Mouse (Mus musculus): ENCODE measurements around the gene H2afy. TPM values are rescaled to one million over a fixed set of nuclear protein-coding genes. Genes with fewer than 3 reads are reported as not detected.

The H2afy gene
- polyA plus RNA-seq, 1 experiment from 2014 or later, result 263 TPM

DNA sequence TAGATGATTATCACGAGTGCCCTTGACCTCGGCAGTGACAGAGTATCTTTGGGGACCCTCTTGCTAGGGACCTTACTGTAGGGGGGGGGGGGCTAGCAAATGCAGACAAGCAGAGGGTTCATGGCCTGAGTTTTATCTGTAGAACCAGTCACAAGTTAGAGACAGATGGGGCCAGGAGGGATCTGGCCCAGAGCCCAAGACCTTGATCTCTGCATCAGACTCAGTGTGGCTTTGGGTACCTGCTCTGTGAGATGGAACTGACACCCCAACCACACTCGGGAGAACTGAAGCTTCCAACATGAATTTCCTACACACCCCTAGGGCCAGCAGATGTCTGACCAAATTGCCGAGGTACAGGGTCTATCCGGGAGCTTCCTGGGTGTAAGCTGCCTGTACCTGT is 63.0 kb downstream of the H2afy start:
- 80% methylated on average over 5 of the region's 5 CpGs for WGBS
- Histone ChIP-seq H3K9me3 (replicated peaks; ENCODE audit: low read length) (no peaks in the 10 kb centered on the region), H3K4me1 (replicated peaks; ENCODE audit: insufficient read depth, low read length) (no peaks in the 10 kb centered on the region), H3K4me2 (ENCODE audit: low read length) (no peak overlapping the region), H3K4me3 (replicated peaks; ENCODE audit: low read depth, low read length) (no peak overlapping the region), H3K36me3 (ENCODE audit: insufficient read depth, low read length) (peaks cover 42% of the 10 kb centered on the region), H3K27ac (no peak overlapping the region), H3K9ac (ENCODE audit: low read depth, low read length) (no peak overlapping the region), H3K27me3 (ENCODE audit: insufficient read depth, low read length) (no peaks in the 10 kb centered on the region)
- no peak for ATAC-seq (replicated peaks; ENCODE audit: low FRiP score, low read depth)
- TF ChIP-seq CTCF (IDR thresholded peaks at IDR 0.05; ENCODE audit: low read depth), result no peak
- DNase-seq (ENCODE audit: low spot score), result no peak

DNA sequence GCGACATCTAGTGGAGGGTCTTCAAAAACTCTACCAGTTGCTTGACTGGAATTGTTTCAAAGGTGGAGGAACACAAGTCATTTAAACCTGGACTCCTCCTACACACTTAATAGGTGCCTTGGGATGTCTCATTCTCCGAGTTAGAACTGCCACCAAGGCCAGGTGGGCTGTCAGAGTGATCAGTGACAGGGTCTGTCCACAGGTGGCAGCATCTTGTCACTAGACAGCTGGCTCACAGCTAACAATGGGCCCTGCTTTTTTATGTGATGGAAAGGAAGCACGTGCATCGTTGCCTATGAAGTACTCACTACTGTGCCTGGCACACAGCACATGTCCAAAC is 63.9 kb downstream of the H2afy start:
- DNase-seq (ENCODE audit: low spot score) (peak; percentile 79), ATAC-seq (replicated peaks; ENCODE audit: low FRiP score, low read depth) (no peak)
- Histone ChIP-seq H3K4me1 (replicated peaks; ENCODE audit: insufficient read depth, low read length) (no peaks in the 10 kb centered on the region), H3K27me3 (ENCODE audit: insufficient read depth, low read length) (no peaks in the 10 kb centered on the region), H3K4me3 (replicated peaks; ENCODE audit: low read depth, low read length) (no peak overlapping the region), H3K9me3 (replicated peaks; ENCODE audit: low read length) (no peaks in the 10 kb centered on the region), H3K36me3 (ENCODE audit: insufficient read depth, low read length) (peaks cover 33% of the 10 kb centered on the region), H3K9ac (ENCODE audit: low read depth, low read length) (no peak overlapping the region), H3K4me2 (ENCODE audit: low read length) (no peak overlapping the region), H3K27ac (no peak overlapping the region)
- peak; percentile 70 for TF ChIP-seq CTCF (IDR thresholded peaks at IDR 0.05; ENCODE audit: low read depth)
- WGBS, result 38% methylated on average over 4 of the region's 4 CpGs

DNA sequence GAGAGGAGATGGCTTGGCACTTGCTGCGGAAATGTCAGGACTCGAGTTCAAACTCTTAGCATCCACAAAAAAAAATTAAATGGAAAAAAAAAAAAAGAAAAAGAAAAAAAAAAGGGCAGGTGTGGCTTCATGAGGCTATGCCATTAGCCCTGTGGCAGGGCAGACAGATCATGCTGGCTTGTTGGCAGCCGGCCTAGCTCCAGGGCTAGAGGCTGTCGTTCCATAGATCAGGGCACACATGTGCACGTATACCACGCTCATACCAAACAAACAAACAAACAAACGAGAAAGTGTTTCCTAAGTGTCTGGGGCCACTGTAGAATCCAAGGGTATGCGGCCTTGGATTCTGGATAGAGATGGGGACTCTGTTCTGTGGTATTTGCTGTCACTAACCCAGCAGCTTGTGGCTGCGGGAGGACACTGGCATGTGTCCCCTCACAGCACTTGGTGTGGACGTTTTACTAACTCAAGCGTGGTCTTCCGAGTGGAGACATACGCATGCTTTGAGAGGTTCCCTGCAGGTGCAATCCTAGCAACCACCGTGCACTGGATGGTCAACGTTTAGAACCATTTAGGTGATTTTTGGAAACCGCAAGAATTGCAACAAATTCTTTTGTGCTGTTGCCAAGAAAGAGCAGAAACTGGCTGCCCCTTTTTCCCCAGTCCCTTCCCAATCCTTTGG is 64.4 kb downstream of the H2afy start:
- H3K9me3 ChIP-seq (replicated peaks; ENCODE audit: low read length), result no peaks in the 10 kb centered on the region
- ATAC-seq (replicated peaks; ENCODE audit: low FRiP score, low read depth) (no peak), DNase-seq (ENCODE audit: low spot score) (no peak)
- no peak overlapping the region for H3K4me2 ChIP-seq (ENCODE audit: low read length)
- H3K36me3 ChIP-seq (ENCODE audit: insufficient read depth, low read length), result peaks cover 27% of the 10 kb centered on the region
- no peak overlapping the region for H3K9ac ChIP-seq (ENCODE audit: low read depth, low read length)
- WGBS, result 76% methylated on average over 16 of the region's 16 CpGs
- TF ChIP-seq CTCF (IDR thresholded peaks at IDR 0.05; ENCODE audit: low read depth), result no peak
- H3K4me3 ChIP-seq (replicated peaks; ENCODE audit: low read depth, low read length), result no peak overlapping the region
- no peaks in the 10 kb centered on the region for H3K4me1 ChIP-seq (replicated peaks; ENCODE audit: insufficient read depth, low read length)
- H3K27ac ChIP-seq, result no peak overlapping the region
- H3K27me3 ChIP-seq (ENCODE audit: insufficient read depth, low read length), result no peaks in the 10 kb centered on the region

DNA sequence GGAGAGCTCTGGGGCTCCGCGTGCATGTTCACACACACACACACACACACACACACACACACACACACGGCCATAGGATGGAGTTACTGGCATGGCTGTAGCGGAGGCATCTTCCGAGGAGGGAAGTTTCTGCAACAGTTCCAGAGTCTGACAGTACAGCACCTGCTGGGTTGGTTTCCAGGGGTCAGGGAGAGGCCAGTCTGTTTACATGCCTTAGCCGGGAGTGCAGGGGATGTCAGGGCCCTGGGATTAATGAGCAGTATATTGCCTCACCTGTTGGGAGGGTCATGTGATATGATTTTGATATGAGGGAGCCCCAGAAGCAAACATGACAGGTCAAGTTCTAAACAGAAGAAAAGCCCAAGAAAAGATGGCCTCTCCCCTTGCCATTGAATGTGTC is 66.5 kb downstream of the H2afy start:
- Histone ChIP-seq H3K36me3 (ENCODE audit: insufficient read depth, low read length) (0 out of 2 replicates have a peak, but pooled peaks cover 7% of the 10 kb centered on the region), H3K4me3 (replicated peaks; ENCODE audit: low read depth, low read length) (no peak overlapping the region), H3K9me3 (replicated peaks; ENCODE audit: low read length) (no peaks in the 10 kb centered on the region), H3K4me1 (replicated peaks; ENCODE audit: insufficient read depth, low read length) (no peaks in the 10 kb centered on the region), H3K9ac (ENCODE audit: low read depth, low read length) (no peak overlapping the region), H3K27me3 (ENCODE audit: insufficient read depth, low read length) (no peaks in the 10 kb centered on the region), H3K4me2 (ENCODE audit: low read length) (no peak overlapping the region), H3K27ac (no peak overlapping the region)
- ATAC-seq (replicated peaks; ENCODE audit: low FRiP score, low read depth) (no peak), DNase-seq (ENCODE audit: low spot score) (no peak)
- 54% methylated on average over 6 of the region's 6 CpGs for WGBS
- no peak for TF ChIP-seq CTCF (IDR thresholded peaks at IDR 0.05; ENCODE audit: low read depth)

DNA sequence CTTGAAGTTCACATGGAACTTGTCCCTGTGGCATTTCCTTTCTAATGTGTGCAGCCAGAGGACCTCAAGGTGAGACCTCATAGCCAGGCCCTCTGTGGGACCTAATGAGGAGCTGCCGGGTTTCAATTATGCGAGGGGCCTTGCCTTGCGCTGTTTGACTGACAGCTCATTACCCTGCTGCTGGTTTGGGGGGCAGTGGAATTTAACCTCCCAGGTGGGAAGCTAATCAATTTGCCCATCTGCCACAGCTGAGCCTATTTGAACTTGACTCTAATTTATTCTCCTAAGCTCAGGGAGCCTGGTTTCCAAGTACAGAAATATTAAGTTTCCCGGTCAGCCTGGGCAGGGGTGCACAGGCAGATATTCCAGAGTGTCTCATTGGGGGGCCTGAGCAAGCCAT is 67.6 kb downstream of the H2afy start:
- Histone ChIP-seq H3K27me3 (ENCODE audit: insufficient read depth, low read length) (no peaks in the 10 kb centered on the region), H3K9ac (ENCODE audit: low read depth, low read length) (no peak overlapping the region), H3K27ac (no peak overlapping the region), H3K4me2 (ENCODE audit: low read length) (no peak overlapping the region), H3K9me3 (replicated peaks; ENCODE audit: low read length) (no peaks in the 10 kb centered on the region), H3K36me3 (ENCODE audit: insufficient read depth, low read length) (0 out of 2 replicates have a peak, but pooled peaks cover 3% of the 10 kb centered on the region), H3K4me3 (replicated peaks; ENCODE audit: low read depth, low read length) (no peak overlapping the region), H3K4me1 (replicated peaks; ENCODE audit: insufficient read depth, low read length) (no peaks in the 10 kb centered on the region)
- 41% methylated on average over 4 of the region's 4 CpGs for WGBS
- no peak for ATAC-seq (replicated peaks; ENCODE audit: low FRiP score, low read depth)
- no peak for TF ChIP-seq CTCF (IDR thresholded peaks at IDR 0.05; ENCODE audit: low read depth)
- no peak for DNase-seq (ENCODE audit: low spot score)

DNA sequence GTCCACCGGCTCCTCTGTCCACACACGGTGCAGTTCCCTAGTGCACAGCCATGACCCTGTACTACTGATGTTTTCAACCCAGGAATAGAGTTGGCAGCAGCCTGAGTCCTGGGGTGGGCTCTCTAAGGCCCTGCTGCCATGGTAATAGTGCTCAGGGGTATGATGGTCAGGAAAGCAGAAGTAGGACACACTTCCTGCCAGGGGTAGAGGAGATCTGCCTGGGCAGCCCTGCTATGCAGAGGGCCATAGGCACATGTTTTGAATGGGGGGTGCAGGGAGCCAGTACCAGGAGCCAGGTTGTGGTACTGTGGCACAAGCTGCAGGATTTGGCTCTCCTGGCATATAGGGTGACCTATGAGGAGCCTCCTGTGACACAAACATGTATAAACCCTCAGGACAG is 69.3 kb downstream of the H2afy start:
- Histone ChIP-seq H3K27ac (no peak overlapping the region), H3K9me3 (replicated peaks; ENCODE audit: low read length) (no peaks in the 10 kb centered on the region), H3K4me3 (replicated peaks; ENCODE audit: low read depth, low read length) (no peak overlapping the region), H3K4me2 (ENCODE audit: low read length) (no peak overlapping the region), H3K9ac (ENCODE audit: low read depth, low read length) (no peak overlapping the region), H3K36me3 (ENCODE audit: insufficient read depth, low read length) (0 out of 2 replicates have a peak, but pooled peaks cover 3% of the 10 kb centered on the region), H3K4me1 (replicated peaks; ENCODE audit: insufficient read depth, low read length) (0 out of 2 replicates have a peak, but pooled peaks cover 5% of the 10 kb centered on the region), H3K27me3 (ENCODE audit: insufficient read depth, low read length) (no peaks in the 10 kb centered on the region)
- no peak for TF ChIP-seq CTCF (IDR thresholded peaks at IDR 0.05; ENCODE audit: low read depth)
- WGBS, result 84% methylated on average over 2 of the region's 2 CpGs
- ATAC-seq (replicated peaks; ENCODE audit: low FRiP score, low read depth) (no peak), DNase-seq (ENCODE audit: low spot score) (no peak)

DNA sequence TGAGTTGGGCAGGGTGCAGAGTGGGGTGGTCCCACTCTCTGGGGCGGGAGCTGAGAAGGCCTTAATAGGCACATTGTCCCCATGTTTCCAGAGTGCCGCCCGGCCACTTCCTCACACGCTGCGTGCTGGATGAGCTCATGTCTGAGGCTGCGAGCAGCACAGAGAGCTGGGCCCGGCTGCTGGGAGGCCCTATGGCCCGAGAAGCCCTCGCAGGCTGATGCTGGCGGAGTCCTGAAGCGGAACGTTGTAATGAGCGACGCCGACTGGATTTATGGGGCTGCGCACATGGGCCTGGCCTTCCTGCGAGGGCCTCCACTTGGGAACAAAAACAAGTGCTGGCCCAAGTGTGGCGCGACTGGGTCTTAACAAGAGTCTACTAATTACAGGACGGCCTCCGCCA is 70.0 kb downstream of the H2afy start:
- no peaks in the 10 kb centered on the region for H3K27me3 ChIP-seq (ENCODE audit: insufficient read depth, low read length)
- H3K9ac ChIP-seq (ENCODE audit: low read depth, low read length), result no peak overlapping the region
- H3K4me2 ChIP-seq (ENCODE audit: low read length), result no peak overlapping the region
- DNase-seq (ENCODE audit: low spot score) (peak; percentile 81), ATAC-seq (replicated peaks; ENCODE audit: low FRiP score, low read depth) (no peak; the same call in 1 of the 2 replicates)
- no peak overlapping the region for H3K27ac ChIP-seq
- no peak overlapping the region for H3K4me3 ChIP-seq (replicated peaks; ENCODE audit: low read depth, low read length)
- WGBS, result 20% methylated on average over 21 of the region's 21 CpGs
- 0 out of 2 replicates have a peak, but pooled peaks cover 1% of the 10 kb centered on the region for H3K36me3 ChIP-seq (ENCODE audit: insufficient read depth, low read length)
- 0 out of 2 replicates have a peak, but pooled peaks cover 5% of the 10 kb centered on the region for H3K4me1 ChIP-seq (replicated peaks; ENCODE audit: insufficient read depth, low read length)
- TF ChIP-seq CTCF (IDR thresholded peaks at IDR 0.05; ENCODE audit: low read depth), result no peak
- no peaks in the 10 kb centered on the region for H3K9me3 ChIP-seq (replicated peaks; ENCODE audit: low read length)
